Mouse (Mus musculus): ENCODE measurements around the gene Ccnb2. TPM values are rescaled to one million over a fixed set of nuclear protein-coding genes. Genes with fewer than 3 reads are reported as not detected.

Gene Ccnb2
- polyA plus RNA-seq, 2 experiments, result 97.1 to 144 TPM

- WGBS, result 66% methylated on average over 12 of the region's 12 CpGs
- Histone ChIP-seq H3K4me3 (replicated peaks; ENCODE audit: low read length) (no peak overlapping the region), H3K36me3 (ENCODE audit: control insufficient read depth, insufficient read depth, low read length) (peaks cover 18% of the 10 kb centered on the region), H3K4me1 (ENCODE audit: control insufficient read depth, insufficient read depth, low read length) (peaks cover 9% of the 10 kb centered on the region), H3K4me2 (replicated peaks; ENCODE audit: low read depth, low read length, severe bottlenecking) (no peak overlapping the region), H3K9me3 (ENCODE audit: control insufficient read depth, low read length) (no peaks in the 10 kb centered on the region), H3K27ac (replicated peaks; ENCODE audit: low read depth, low read length) (no peak overlapping the region), H3K9ac (ENCODE audit: low read depth, low read length, severe bottlenecking) (no peak overlapping the region), H3K27me3 (ENCODE audit: control insufficient read depth, insufficient read depth, low read length) (no peaks in the 10 kb centered on the region)
- TF ChIP-seq POLR2A (IDR thresholded peaks at IDR 0.05; ENCODE audit: borderline replicate concordance, extremely low read depth, insufficient read depth, insufficient read length), result no peak
- no peak for ATAC-seq (ENCODE audit: low FRiP score, low read depth)
- DNase-seq (ENCODE audit: low spot score), result no peak
Observed at GRCm38 (mm10) chr9:70391660-70392562, 29.4 kb downstream of the Ccnb2 start.

GRCm38 (mm10) chr9:70391042-70391441, 30.3 kb downstream of the Ccnb2 start:
- no peak for TF ChIP-seq POLR2A (IDR thresholded peaks at IDR 0.05; ENCODE audit: borderline replicate concordance, extremely low read depth, insufficient read depth, insufficient read length)
- ATAC-seq (ENCODE audit: low FRiP score, low read depth) (no peak), DNase-seq (ENCODE audit: low spot score) (no peak)
- no peak overlapping the region for H3K9ac ChIP-seq (ENCODE audit: low read depth, low read length, severe bottlenecking)
- H3K4me2 ChIP-seq (replicated peaks; ENCODE audit: low read depth, low read length, severe bottlenecking), result no peak overlapping the region
- H3K4me1 ChIP-seq (ENCODE audit: control insufficient read depth, insufficient read depth, low read length), result peaks cover 9% of the 10 kb centered on the region
- H3K27me3 ChIP-seq (ENCODE audit: control insufficient read depth, insufficient read depth, low read length), result no peaks in the 10 kb centered on the region
- H3K27ac ChIP-seq (replicated peaks; ENCODE audit: low read depth, low read length), result no peak overlapping the region
- H3K36me3 ChIP-seq (ENCODE audit: control insufficient read depth, insufficient read depth, low read length), result 0 out of 2 replicates have a peak, but pooled peaks cover 10% of the 10 kb centered on the region
- H3K4me3 ChIP-seq (replicated peaks; ENCODE audit: low read length), result no peak overlapping the region
- WGBS, result 92% methylated on average over 5 of the region's 5 CpGs
- H3K9me3 ChIP-seq (ENCODE audit: control insufficient read depth, low read length), result no peaks in the 10 kb centered on the region

DNA sequence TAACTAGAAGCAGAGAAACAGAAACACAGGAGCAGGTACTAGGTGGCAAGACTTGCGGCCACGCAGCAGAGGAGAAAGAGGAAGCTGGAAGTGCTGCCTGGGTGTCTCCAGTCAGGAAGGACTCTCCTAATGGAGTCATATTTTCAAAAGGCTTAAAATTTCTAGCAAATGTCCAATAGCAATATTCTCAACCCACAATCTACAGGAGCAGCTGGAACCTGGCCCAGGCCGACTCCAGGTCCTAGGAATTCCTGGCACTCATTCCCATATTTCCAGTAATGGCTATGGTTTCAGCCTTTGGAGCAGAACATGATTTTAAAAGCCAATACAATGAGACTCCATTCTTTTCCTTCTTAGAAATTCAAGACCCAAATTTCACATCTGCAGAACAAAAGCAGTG, 31.8 kb downstream of the Ccnb2 start:
- 57% methylated on average over 3 of the region's 3 CpGs for WGBS
- ATAC-seq (ENCODE audit: low FRiP score, low read depth) (peak; percentile 54), DNase-seq (ENCODE audit: low spot score) (peak; percentile 87)
- H3K36me3 ChIP-seq (ENCODE audit: control insufficient read depth, insufficient read depth, low read length), result peaks cover 16% of the 10 kb centered on the region
- no peaks in the 10 kb centered on the region for H3K27me3 ChIP-seq (ENCODE audit: control insufficient read depth, insufficient read depth, low read length)
- H3K27ac ChIP-seq (replicated peaks; ENCODE audit: low read depth, low read length), result no peak overlapping the region
- H3K9ac ChIP-seq (ENCODE audit: low read depth, low read length, severe bottlenecking), result no peak overlapping the region
- no peaks in the 10 kb centered on the region for H3K9me3 ChIP-seq (ENCODE audit: control insufficient read depth, low read length)
- H3K4me3 ChIP-seq (replicated peaks; ENCODE audit: low read length), result no peak overlapping the region
- no peak overlapping the region for H3K4me2 ChIP-seq (replicated peaks; ENCODE audit: low read depth, low read length, severe bottlenecking)
- TF ChIP-seq POLR2A (IDR thresholded peaks at IDR 0.05; ENCODE audit: borderline replicate concordance, extremely low read depth, insufficient read depth, insufficient read length), result no peak
- H3K4me1 ChIP-seq (ENCODE audit: control insufficient read depth, insufficient read depth, low read length), result peaks cover 9% of the 10 kb centered on the region

GRCm38 (mm10) chr9:70387410-70388119, 33.8 kb downstream of the Ccnb2 start:
- no peak overlapping the region for H3K4me2 ChIP-seq (replicated peaks; ENCODE audit: low read depth, low read length, severe bottlenecking)
- H3K27me3 ChIP-seq (ENCODE audit: control insufficient read depth, insufficient read depth, low read length), result no peaks in the 10 kb centered on the region
- H3K9ac ChIP-seq (ENCODE audit: low read depth, low read length, severe bottlenecking), result no peak overlapping the region
- DNase-seq (ENCODE audit: low spot score) (no peak), ATAC-seq (ENCODE audit: low FRiP score, low read depth) (no peak)
- H3K27ac ChIP-seq (replicated peaks; ENCODE audit: low read depth, low read length), result no peak overlapping the region
- no peaks in the 10 kb centered on the region for H3K9me3 ChIP-seq (ENCODE audit: control insufficient read depth, low read length)
- H3K4me3 ChIP-seq (replicated peaks; ENCODE audit: low read length), result no peak overlapping the region
- 78% methylated on average over 4 of the region's 4 CpGs for WGBS
- H3K4me1 ChIP-seq (ENCODE audit: control insufficient read depth, insufficient read depth, low read length), result peaks cover 9% of the 10 kb centered on the region
- H3K36me3 ChIP-seq (ENCODE audit: control insufficient read depth, insufficient read depth, low read length), result peaks cover 21% of the 10 kb centered on the region
- TF ChIP-seq POLR2A (IDR thresholded peaks at IDR 0.05; ENCODE audit: borderline replicate concordance, extremely low read depth, insufficient read depth, insufficient read length), result no peak

DNA sequence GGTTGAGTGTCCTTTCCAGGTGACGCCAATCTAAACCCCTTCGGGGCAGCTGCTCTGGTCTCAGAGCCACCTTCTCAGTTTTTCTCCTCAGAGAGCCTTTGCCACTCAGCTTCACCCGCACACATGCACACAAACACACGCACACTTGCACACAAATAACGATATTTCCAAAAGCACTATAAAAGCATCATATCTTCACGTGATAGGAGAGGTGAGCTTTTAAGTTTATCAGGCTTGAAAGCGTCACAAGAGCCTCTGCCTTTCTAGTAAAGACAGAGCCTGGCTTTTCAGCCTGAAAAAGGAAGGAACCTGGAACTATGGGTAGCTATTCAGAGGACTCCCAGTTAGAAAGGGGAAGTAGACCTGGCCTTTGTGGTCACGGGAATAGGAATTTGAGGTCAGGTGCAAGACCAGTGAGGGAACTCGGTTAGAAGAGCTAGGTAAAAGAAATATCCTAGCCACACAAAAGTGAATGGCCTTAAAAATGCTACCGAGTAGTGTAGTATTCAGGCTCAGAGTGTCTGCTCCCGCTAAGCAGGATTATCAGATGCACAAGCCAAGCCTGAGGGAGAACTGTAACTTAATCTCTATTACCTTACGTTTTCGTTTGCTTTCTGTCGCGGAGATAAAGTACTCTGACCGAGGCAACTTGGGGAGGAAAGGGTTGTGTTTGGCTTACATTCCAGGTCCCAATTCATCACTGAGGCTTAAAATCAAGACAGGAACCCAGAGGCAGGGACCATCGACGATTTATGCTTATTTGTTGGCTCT, 36.2 kb downstream of the Ccnb2 start:
- Histone ChIP-seq H3K36me3 (ENCODE audit: control insufficient read depth, insufficient read depth, low read length) (peaks cover 34% of the 10 kb centered on the region), H3K4me1 (ENCODE audit: control insufficient read depth, insufficient read depth, low read length) (peaks cover 5% of the 10 kb centered on the region; the same call in 1 of the 2 replicates), H3K27ac (replicated peaks; ENCODE audit: low read depth, low read length) (no peak overlapping the region), H3K4me3 (replicated peaks; ENCODE audit: low read length) (no peak overlapping the region), H3K9ac (ENCODE audit: low read depth, low read length, severe bottlenecking) (no peak overlapping the region), H3K4me2 (replicated peaks; ENCODE audit: low read depth, low read length, severe bottlenecking) (no peak overlapping the region), H3K27me3 (ENCODE audit: control insufficient read depth, insufficient read depth, low read length) (no peaks in the 10 kb centered on the region), H3K9me3 (ENCODE audit: control insufficient read depth, low read length) (no peaks in the 10 kb centered on the region)
- 89% methylated on average over 18 of the region's 18 CpGs for WGBS
- no peak for TF ChIP-seq POLR2A (IDR thresholded peaks at IDR 0.05; ENCODE audit: borderline replicate concordance, extremely low read depth, insufficient read depth, insufficient read length)
- DNase-seq (ENCODE audit: low spot score) (no peak), ATAC-seq (ENCODE audit: low FRiP score, low read depth) (no peak)

Measured in limb, embryonic 14.5 days (tissue).